Mouse (Mus musculus) MEL (cell line): ENCODE measurements around the gene 1500009C09Rik.

Experiments
- BHLHE40 ChIP-seq: IDR thresholded peaks from 2 replicates; pipeline ENCODE4 v1.6.1; 2012; ENCODE audit warnings: low read depth, mild to moderate bottlenecking, inconsistent platforms, low read length, improper control_type of control experiment, borderline replicate concordance
- CTCF ChIP-seq, 3 experiments: IDR thresholded peaks in 2 of 3; conservative IDR thresholded peaks in 1 of 3; 2 replicates each; pipeline ENCODE4 v1.5.1; 2011 to 2012; ENCODE audit warnings: low read length in 3 of 3, low read depth in 2 of 3, mild to moderate bottlenecking in 2 of 3, improper control_type of control experiment in 1 of 3, inconsistent platforms in 1 of 3, mixed read lengths in 1 of 3, moderate library complexity in 1 of 3; ENCODE audit not compliant: control insufficient read depth in 1 of 3, insufficient read depth in 1 of 3, poor library complexity in 1 of 3, severe bottlenecking in 1 of 3
- E2F4 ChIP-seq: IDR thresholded peaks from 2 replicates; pipeline ENCODE4 v1.6.1; 2011; ENCODE audit warnings: low read depth, low read length, improper control_type of control experiment, borderline replicate concordance
- ELF1 ChIP-seq: IDR thresholded peaks from 2 replicates; pipeline ENCODE4 v1.6.1; 2014; ENCODE audit warnings: low read depth, mild to moderate bottlenecking, inconsistent platforms, low read length, improper control_type of control experiment, moderate library complexity
- GABPA ChIP-seq: IDR thresholded peaks from 2 replicates; pipeline ENCODE4 v1.6.1; 2012; ENCODE audit warnings: low read depth, mild to moderate bottlenecking, inconsistent platforms, low read length, improper control_type of control experiment, moderate library complexity
- GATA1 ChIP-seq: IDR thresholded peaks from 2 replicates; pipeline ENCODE4 v1.6.1; 2011; ENCODE audit warnings: low read depth, low read length, improper control_type of control experiment
- KAT2A ChIP-seq: conservative IDR thresholded peaks from 2 replicates; pipeline ENCODE4 v1.6.1; 2012; ENCODE audit warnings: low read depth, low read length, improper control_type of control experiment, inconsistent platforms
- MXI1 ChIP-seq: IDR thresholded peaks from 2 replicates; pipeline ENCODE4 v1.6.1; 2011; ENCODE audit warnings: mild to moderate bottlenecking, low read depth, low read length, improper control_type of control experiment
- MYB ChIP-seq: IDR thresholded peaks from 2 replicates; pipeline ENCODE4 v1.6.1; 2011; ENCODE audit warnings: mild to moderate bottlenecking, low read depth, low read length, improper control_type of control experiment
- MYC ChIP-seq: IDR thresholded peaks from 2 replicates; pipeline ENCODE4 v1.6.1; 2011; ENCODE audit warnings: low read depth, mild to moderate bottlenecking, low read length, improper control_type of control experiment, moderate library complexity
- POLR2A ChIP-seq, 2 experiments: IDR thresholded peaks; 2 replicates each; pipeline ENCODE4 v1.6.1; 2011 to 2012; ENCODE audit warnings: low read length in 2 of 2, mild to moderate bottlenecking in 2 of 2, control low read depth in 1 of 2, improper control_type of control experiment in 1 of 2, low read depth in 1 of 2, moderate library complexity in 1 of 2; ENCODE audit not compliant: control insufficient read depth in 1 of 2, insufficient read depth in 1 of 2, poor library complexity in 1 of 2
- RCOR1 ChIP-seq: IDR thresholded peaks from 2 replicates; pipeline ENCODE4 v1.6.1; 2012; ENCODE audit warnings: low read depth, mild to moderate bottlenecking, inconsistent platforms, low read length, improper control_type of control experiment
- TCF12 ChIP-seq: IDR thresholded peaks from 2 replicates; pipeline ENCODE4 v1.6.1; 2014; ENCODE audit warnings: low read depth, mild to moderate bottlenecking, inconsistent platforms, low read length, improper control_type of control experiment, moderate library complexity

GRCm38 (mm10) chr15:82243742-82244114 is 8.5 kb upstream of the 1500009C09Rik start:
- TF ChIP-seq GATA1, result no peak
- no peak for TF ChIP-seq RCOR1
- no peak for TF ChIP-seq E2F4
- no peak for TF ChIP-seq CTCF (IDR thresholded peaks at IDR 0.05 in 2 of 3, conservative IDR thresholded peaks at IDR 0.05 in 1 of 3; ENCODE audit: control insufficient read depth in 1 of 3, insufficient read depth in 1 of 3, low read depth in 2 of 3, low read length in 3 of 3, poor library complexity in 1 of 3, severe bottlenecking in 1 of 3)
- TF ChIP-seq TCF12, result 0 out of 2 replicates have a peak, but pooled peaks have one; percentile 13
- peak; percentile 83 for TF ChIP-seq MXI1
- TF ChIP-seq ELF1, result no peak
- no peak for TF ChIP-seq GABPA
- no peak for TF ChIP-seq POLR2A (IDR thresholded peaks at IDR 0.05; ENCODE audit: control insufficient read depth in 1 of 2, insufficient read depth in 1 of 2, low read depth in 1 of 2, low read length in 2 of 2, poor library complexity in 1 of 2)
- TF ChIP-seq MYB, result no peak
- TF ChIP-seq KAT2A, result no peak
- TF ChIP-seq BHLHE40, result no peak
- TF ChIP-seq MYC, result 0 out of 2 replicates have a peak, but pooled peaks have one; percentile 4
